Mouse (Mus musculus) heart, postnatal 0 days (tissue): ENCODE results near the gene Mob1a. TPM values are rescaled to one million over a fixed set of nuclear protein-coding genes. Genes with fewer than 3 reads are reported as not detected.

Source experiments
- ATAC-seq: fragments of 200-750 bp; cut with Nextera tagmentation; 2 replicates; pipeline ENCODE4 v1.8.0; 2017; ENCODE audit warnings: low read depth, moderate number of reproducible peaks, moderate library complexity; ENCODE audit not compliant: insufficient read depth
- DNase-seq: peaks from one replicate; pipeline ENCODE4 v3.0.0-alpha.2; 2016; ENCODE audit warnings: low spot score
- H3K27ac ChIP-seq: fragments of 300-500 bp; sonication (generic); 2 replicates; pipeline ENCODE4 v1.5.1; 2014; ENCODE audit warnings: low read depth, mild to moderate bottlenecking
- H3K27me3 ChIP-seq: fragments of 300-500 bp; sonication (generic); 2 replicates; pipeline ENCODE4 v1.6.1; 2014; ENCODE audit warnings: low read length, mixed read lengths; ENCODE audit not compliant: control insufficient read depth, insufficient read depth
- H3K36me3 ChIP-seq: fragments of 300-500 bp; sonication (generic); replicated peaks from 2 replicates; pipeline ENCODE4 v1.6.1; 2014; ENCODE audit warnings: low read length, mixed read lengths; ENCODE audit not compliant: control insufficient read depth, insufficient read depth
- H3K4me1 ChIP-seq: fragments of 300-500 bp; sonication (generic); 2 replicates; pipeline ENCODE4 v1.6.1; 2014; ENCODE audit warnings: antibody characterized with exemption; ENCODE audit not compliant: control insufficient read depth, insufficient read depth
- H3K4me2 ChIP-seq: fragments of 300-500 bp; sonication (generic); 2 replicates; pipeline ENCODE4 v1.6.1; 2014; ENCODE audit warnings: low read depth, mild to moderate bottlenecking, low read length, moderate library complexity
- H3K4me3 ChIP-seq: fragments of 300-500 bp; sonication (generic); 2 replicates; pipeline ENCODE4 v1.5.1; 2014; ENCODE audit warnings: low read depth, low read length
- H3K9ac ChIP-seq: fragments of 300-500 bp; sonication (generic); replicated peaks from 2 replicates; pipeline ENCODE4 v1.6.1; 2014; ENCODE audit warnings: low read depth, low read length, mixed read lengths
- H3K9me3 ChIP-seq: fragments of 300-500 bp; sonication (generic); replicated peaks from 2 replicates; pipeline ENCODE4 v1.6.1; 2016; ENCODE audit warnings: low read length; ENCODE audit not compliant: control insufficient read depth
- CTCF ChIP-seq: IDR thresholded peaks from 2 replicates; pipeline ENCODE4 v1.5.1; 2016; ENCODE audit warnings: antibody characterized with exemption, control low read depth, low read depth
- EP300 ChIP-seq: IDR thresholded peaks from 2 replicates; pipeline ENCODE4 v1.6.1; 2016; ENCODE audit warnings: antibody characterized with exemption, low read depth
- WGBS: fragments of 180-500 bp; shearing (Covaris S2); extraction: QIAGEN DNeasy Blood & Tissue Kit; methylation state at CpG from one replicate; pipeline ENCODE4 v1.1.7; 2014; 5-methylcytosine and 5-hydroxymethylcytosine counted together
- polyA plus RNA-seq: library from polyadenylated mRNA; unstranded; fragments of >200 nt; fragmentation: Nextera tagmentation; extraction: Ambion mirVana; gene quantifications from 2 replicates; pipeline ENCODE4 v1.2.1, GENCODE M21; 2015
- total RNA-seq: library from RNA; depleted of rRNA; stranded (reverse); fragments of >200 nt; gene quantifications from 2 replicates; pipeline ENCODE4 v1.2.3, GENCODE M21; 2014; ENCODE audit warnings: low replicate concordance

Mob1a gene
- total and polyA plus RNA-seq, 2 experiments from 2014 or later, result 15.1 to 35.0 TPM

DNA sequence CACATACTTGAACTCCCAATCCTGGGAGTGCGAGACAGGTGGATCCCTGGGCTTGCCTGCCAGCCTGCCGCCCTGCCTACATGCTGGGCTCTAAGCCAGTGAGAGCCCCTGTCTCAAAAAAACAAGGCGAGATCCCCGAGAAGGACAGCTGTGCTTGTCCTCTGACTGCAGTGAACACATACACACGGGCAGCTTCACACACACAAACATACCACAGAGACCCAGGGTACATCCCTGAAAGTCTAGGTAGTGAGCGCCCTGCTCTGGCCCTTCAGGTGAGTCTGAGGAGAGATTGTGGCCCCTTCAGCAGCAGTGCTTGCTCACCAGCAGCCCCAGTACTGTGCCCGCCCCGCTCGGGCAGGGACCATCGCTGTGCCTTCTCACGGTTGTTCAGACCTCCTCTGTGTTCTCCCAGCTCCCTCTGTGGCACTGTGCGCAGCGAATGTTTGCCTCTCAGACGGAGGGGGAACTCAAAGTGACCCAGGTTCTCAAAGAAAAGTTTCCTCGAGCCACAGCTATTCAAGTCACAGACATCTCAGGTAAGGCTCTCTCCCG lies 25.1 kb downstream of the Mob1a start:
- Histone ChIP-seq H3K9me3 (no peaks in the 10 kb centered on the region), H3K4me3 (no peak overlapping the region), H3K27me3 (no peaks in the 10 kb centered on the region), H3K36me3 (peaks cover 41% of the 10 kb centered on the region), H3K27ac (no peak overlapping the region), H3K9ac (no peak overlapping the region), H3K4me2 (no peak overlapping the region), H3K4me1 (no peaks in the 10 kb centered on the region; the same call in 1 of the 2 replicates)
- no peak for ATAC-seq
- DNase-seq, result no peak
- WGBS, result 87% methylated on average over 16 of the region's 16 CpGs
- TF ChIP-seq EP300 (no peak), CTCF (no peak)

DNA sequence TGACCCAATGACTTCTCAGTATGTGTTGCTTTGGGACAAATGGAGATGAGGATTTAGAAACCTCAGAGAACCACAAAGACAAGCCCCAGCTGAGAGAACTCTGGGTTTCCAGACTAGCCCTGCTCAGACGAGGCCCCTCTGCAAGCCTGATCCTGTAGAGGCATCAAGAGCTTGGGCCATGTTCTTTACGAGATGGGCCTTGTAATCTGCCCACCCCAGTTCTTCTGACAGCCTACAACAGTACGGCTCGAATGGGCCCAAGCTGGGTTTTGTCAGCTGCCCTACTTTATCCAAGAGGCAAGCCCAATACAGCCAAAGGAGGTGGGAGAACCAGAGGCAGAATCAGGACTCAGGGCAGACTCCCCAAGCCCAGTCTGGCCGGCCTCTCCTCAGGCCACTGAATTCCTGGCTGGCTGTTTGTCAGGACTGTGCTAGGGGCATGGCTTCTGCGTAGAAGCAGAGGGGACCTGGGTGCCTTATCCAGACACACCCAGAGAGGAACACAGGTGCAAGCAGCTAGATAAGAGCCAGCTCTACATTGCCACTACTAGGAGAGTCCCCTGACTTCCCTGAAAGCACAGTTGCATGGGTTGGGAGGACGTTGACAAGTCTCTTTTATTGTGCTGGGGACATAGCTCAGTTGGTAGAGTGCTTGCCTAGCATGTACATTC lies 25.8 kb downstream of the Mob1a start:
- no peak overlapping the region for H3K9ac ChIP-seq
- no peak for DNase-seq

DNA sequence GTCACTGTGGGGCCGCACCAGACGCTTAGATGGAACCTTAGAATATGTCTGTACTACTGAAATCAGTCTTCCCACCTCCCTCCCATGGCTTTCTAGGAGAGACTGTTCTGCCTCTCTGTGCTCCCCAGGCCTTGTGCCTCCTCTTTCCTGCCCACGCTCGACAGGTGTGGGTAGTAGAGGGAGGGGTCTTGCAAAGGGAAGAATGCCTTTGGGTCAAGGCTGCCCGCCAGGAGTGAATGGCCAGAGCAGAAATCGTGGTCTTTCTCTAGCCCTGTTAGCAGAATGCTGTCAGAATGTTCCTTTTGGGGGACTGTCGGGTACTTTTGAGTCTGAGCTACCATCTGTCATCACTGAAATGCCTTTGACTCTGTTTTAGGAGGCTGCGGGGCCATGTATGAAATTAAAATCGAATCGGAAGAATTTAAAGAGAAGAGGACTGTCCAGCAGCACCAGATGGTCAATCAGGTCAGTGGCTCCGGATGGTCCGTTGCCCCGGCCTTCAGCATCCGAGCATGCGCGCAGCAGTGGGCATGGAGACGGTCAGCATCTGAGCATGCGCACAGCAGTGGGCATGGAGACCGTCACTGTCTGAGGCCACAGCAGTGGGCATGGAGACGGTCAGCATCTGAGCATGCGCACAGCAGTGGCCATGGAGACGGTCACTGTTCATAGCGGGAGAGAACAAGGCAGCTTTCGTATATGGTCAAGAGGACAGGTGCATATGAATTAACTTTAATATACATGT lies 27.0 kb downstream of the Mob1a start:
- no peak overlapping the region for H3K4me2 ChIP-seq
- DNase-seq (no peak), ATAC-seq (no peak)
- no peak overlapping the region for H3K27ac ChIP-seq
- H3K27me3 ChIP-seq, result no peaks in the 10 kb centered on the region
- H3K9ac ChIP-seq, result no peak overlapping the region
- TF ChIP-seq CTCF (no peak), EP300 (no peak)
- H3K4me3 ChIP-seq, result no peak overlapping the region
- 94% methylated on average over 22 of the region's 24 CpGs for WGBS
- no peaks in the 10 kb centered on the region; the same call in 1 of the 2 replicates for H3K4me1 ChIP-seq
- no peaks in the 10 kb centered on the region for H3K9me3 ChIP-seq
- H3K36me3 ChIP-seq, result peaks cover 44% of the 10 kb centered on the region

More for the DNA sequence above, 25.8 kb downstream of the Mob1a start:
- Histone ChIP-seq H3K27ac (no peak overlapping the region), H3K9me3 (no peaks in the 10 kb centered on the region), H3K36me3 (peaks cover 42% of the 10 kb centered on the region), H3K4me1 (no peaks in the 10 kb centered on the region; the same call in 1 of the 2 replicates), H3K27me3 (no peaks in the 10 kb centered on the region), H3K4me3 (no peak overlapping the region), H3K4me2 (no peak overlapping the region)
- ATAC-seq, result no peak
- 80% methylated on average over 7 of the region's 7 CpGs for WGBS
- TF ChIP-seq CTCF, result no peak
- TF ChIP-seq EP300, result no peak

DNA sequence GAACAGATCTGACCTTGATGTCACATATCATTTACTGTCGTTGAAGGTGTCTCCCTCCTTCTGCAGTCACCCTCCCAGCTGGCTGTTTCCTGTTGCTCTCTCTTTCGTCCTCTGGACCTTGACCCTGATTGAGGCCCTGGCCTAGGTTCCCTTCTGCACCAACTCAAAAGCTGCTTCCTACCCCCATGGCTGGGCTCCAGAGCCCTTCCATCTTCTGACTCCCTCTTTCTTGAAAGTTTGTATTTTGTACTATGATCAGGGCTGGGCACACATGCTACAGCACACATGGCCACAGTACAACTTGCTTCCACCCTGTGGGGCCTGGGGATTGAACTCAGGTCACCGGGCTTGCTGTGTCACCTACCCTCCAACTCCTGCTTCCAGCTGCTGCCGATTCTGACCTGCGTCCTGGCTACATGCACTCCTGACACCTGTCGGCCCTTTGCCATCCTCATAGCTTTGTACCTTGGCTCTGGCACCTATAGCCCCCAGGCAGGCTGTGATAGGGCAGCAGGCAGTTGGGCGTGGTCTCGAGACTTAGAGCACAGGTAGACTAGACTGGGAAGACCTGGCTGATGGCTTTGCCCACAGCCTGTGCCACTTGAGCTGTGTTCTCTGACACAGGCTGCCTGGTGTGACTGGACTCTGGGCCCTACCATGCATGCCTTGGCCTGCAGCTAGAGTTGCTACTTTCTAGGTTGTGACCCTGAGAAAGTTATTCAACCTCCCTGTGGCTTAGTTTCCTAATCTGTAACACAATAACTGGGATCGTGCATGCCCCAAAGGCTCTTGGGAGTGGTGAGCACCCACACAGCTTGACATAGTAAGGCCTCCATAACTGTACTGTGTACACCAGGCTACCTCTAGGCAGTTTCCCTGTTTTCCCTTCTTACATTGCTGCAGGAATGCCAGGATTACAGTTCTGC lies 29.3 kb downstream of the Mob1a start:
- 81% methylated on average over 9 of the region's 9 CpGs for WGBS
- H3K4me2 ChIP-seq, result no peak overlapping the region
- no peaks in the 10 kb centered on the region for H3K9me3 ChIP-seq
- no peak overlapping the region for H3K4me3 ChIP-seq
- H3K4me1 ChIP-seq, result no peaks in the 10 kb centered on the region; the same call in 1 of the 2 replicates
- DNase-seq (no peak), ATAC-seq (no peak)
- no peak overlapping the region for H3K27ac ChIP-seq
- H3K9ac ChIP-seq, result no peak overlapping the region
- H3K36me3 ChIP-seq, result peaks cover 67% of the 10 kb centered on the region
- TF ChIP-seq EP300 (no peak), CTCF (no peak)
- no peaks in the 10 kb centered on the region for H3K27me3 ChIP-seq

DNA sequence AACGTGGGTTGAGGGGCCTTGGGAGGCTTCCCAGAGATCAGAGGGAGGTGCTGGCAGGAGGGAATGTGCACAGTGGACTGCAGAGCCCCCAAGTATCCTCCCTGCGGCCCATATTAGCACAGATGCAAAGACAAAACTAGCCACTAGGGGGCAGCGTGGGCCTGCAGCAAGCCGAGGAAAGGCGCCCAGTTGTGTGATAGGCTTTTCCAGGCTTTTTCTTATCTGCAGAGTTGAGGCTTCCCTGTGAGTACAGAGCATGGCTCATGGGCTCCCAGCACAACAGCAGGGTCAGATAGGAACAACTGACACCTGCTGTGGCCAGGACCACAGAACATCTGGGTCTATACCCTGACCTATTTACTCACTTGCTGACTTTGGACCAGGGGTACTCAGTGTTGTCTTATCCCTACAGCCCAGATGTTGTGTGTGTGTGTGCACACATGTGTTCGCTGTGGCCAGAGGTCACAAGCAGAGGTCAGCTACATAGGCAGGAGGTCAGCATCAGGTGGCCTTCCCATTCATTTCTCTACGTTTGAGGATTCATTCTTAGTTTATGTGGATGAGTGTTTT lies 30.8 kb downstream of the Mob1a start:
- TF ChIP-seq EP300, result no peak
- peak; percentile 98 for TF ChIP-seq CTCF
- H3K36me3 ChIP-seq, result peaks cover 67% of the 10 kb centered on the region

More for the DNA sequence above, 30.8 kb downstream of the Mob1a start:
- no peaks in the 10 kb centered on the region for H3K9me3 ChIP-seq
- DNase-seq (peak; percentile 79), ATAC-seq (peak; percentile 77)
- H3K27ac ChIP-seq, result no peak overlapping the region
- H3K4me1 ChIP-seq, result no peaks in the 10 kb centered on the region
- 19% methylated on average over 7 of the region's 7 CpGs for WGBS
- no peak overlapping the region for H3K9ac ChIP-seq
- no peak overlapping the region for H3K4me3 ChIP-seq
- no peaks in the 10 kb centered on the region for H3K27me3 ChIP-seq
- H3K4me2 ChIP-seq, result no peak overlapping the region
